In genomic region chr8:108563420-108563819, GRCm38 (mm10) we compare ENCODE assay signal across 25 mouse cellular contexts.
"Had no signal": no experiment of that assay in that cellular context is flagged by ENCODE, and none has a peak within 500 bp of the region (broad histone marks: within the 10 kb centered on the region; RNA-seq: fewer than 3 reads in every experiment).

No protein-coding gene starts in this region.

- H3K27me3 ChIP-seq: heart, embryonic 13.5 days; heart, embryonic 15.5 days; hindbrain, embryonic 12.5 days; limb, embryonic 13.5 days; limb, embryonic 15.5 days; liver, embryonic 12.5 days had no signal

- H3K27ac ChIP-seq: heart, adult 2 months; heart, embryonic 13.5 days; heart, embryonic 15.5 days; hindbrain, embryonic 10.5 days; hindbrain, embryonic 12.5 days; hindbrain, embryonic 14.5 days; kidney, embryonic 15.5 days; kidney, postnatal 0 days; limb, embryonic 13.5 days; limb, embryonic 15.5 days; liver, embryonic 12.5 days; liver, embryonic 14.5 days had no signal

- H3K4me1 ChIP-seq: heart, embryonic 13.5 days; heart, embryonic 15.5 days; hindbrain, embryonic 10.5 days; kidney, embryonic 15.5 days; liver, embryonic 12.5 days had no signal

- DNase-seq: gastrocnemius, postnatal 14 days; gastrocnemius, postnatal 36 days; heart, adult 2 months; heart, postnatal 14 days; heart, postnatal 4 days; kidney, adult 18-20 months; kidney, adult 8-10 months; kidney, postnatal 14 days; kidney, postnatal 36 days; layer of hippocampus, adult 9-11 months; layer of hippocampus, postnatal 36 days; left cerebral cortex, postnatal 4 days had no signal

- H3K9me3 ChIP-seq: heart, embryonic 13.5 days; heart, embryonic 15.5 days; hindbrain, embryonic 12.5 days; kidney, embryonic 15.5 days; limb, embryonic 15.5 days; liver, embryonic 12.5 days had no signal

- ATAC-seq: hindbrain, embryonic 16.5 days; liver, embryonic 12.5 days had no signal

- H3K36me3 ChIP-seq: heart, embryonic 13.5 days; heart, embryonic 15.5 days; hindbrain, embryonic 10.5 days; hindbrain, embryonic 12.5 days; kidney, embryonic 15.5 days; limb, embryonic 13.5 days; limb, embryonic 15.5 days; liver, embryonic 12.5 days had no signal

- H3K4me3 ChIP-seq: heart, adult 2 months; heart, embryonic 13.5 days; heart, embryonic 15.5 days; hindbrain, embryonic 10.5 days; hindbrain, embryonic 12.5 days; kidney, embryonic 15.5 days; limb, embryonic 13.5 days; limb, embryonic 15.5 days; liver, embryonic 12.5 days had no signal

- H3K9ac ChIP-seq: heart, embryonic 13.5 days; heart, embryonic 15.5 days; hindbrain, embryonic 12.5 days; hindbrain, embryonic 14.5 days; kidney, embryonic 15.5 days; limb, embryonic 13.5 days; limb, embryonic 15.5 days; liver, embryonic 12.5 days; liver, embryonic 14.5 days had no signal

- H3K4me2 ChIP-seq: heart, embryonic 11.5 days; heart, embryonic 13.5 days; heart, embryonic 15.5 days; hindbrain, embryonic 12.5 days; hindbrain, embryonic 14.5 days; kidney, embryonic 15.5 days; limb, embryonic 13.5 days; limb, embryonic 15.5 days; liver, embryonic 12.5 days had no signal
